Mouse (Mus musculus): ENCODE results near the gene Peg10.
A peak's percentile ranks its signal among the peaks of the same experiment; 100 is the strongest.

Gene Peg10

GRCm38 (mm10) chr6:4746696-4747439 is at the start of gene Peg10, which contains the start of gene Sgce:
Gene Peg10, plus strand, starts transcription at chr6:4747306.
Gene Sgce, minus strand, starts transcription at chr6:4747207.
- DNase-seq, result peak; percentile 73

GRCm38 (mm10) chr6:4701641-4702040 is 45.5 kb upstream of the Peg10 start:
- DNase-seq, result no peak

DNA sequence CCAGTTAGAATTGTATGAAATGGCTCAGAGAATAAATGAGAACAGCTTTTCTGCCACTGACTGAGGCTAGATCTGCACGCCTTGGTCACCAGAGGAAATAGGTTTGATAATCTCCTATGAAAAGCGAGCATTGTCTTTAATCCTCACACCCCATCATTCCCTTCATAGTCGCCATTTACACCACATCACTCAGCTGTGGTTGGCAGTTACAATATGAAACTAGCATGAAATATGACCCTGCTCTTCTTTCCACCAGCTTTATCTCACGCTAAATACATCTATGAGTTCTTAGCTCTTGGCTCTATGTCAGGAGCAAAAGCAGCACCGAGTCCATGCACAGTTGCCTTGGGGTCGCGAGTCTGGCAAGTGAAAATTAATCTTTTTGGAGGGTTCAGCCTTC is 43.2 kb upstream of the Peg10 start:
- no peak for DNase-seq

- no peak for DNase-seq
Measured at GRCm38 (mm10) chr6:4706415-4706814, 40.7 kb upstream of the Peg10 start.

GRCm38 (mm10) chr6:4708971-4709370 is 38.1 kb upstream of the Peg10 start:
- no peak for DNase-seq

- DNase-seq, result no peak
Measured at GRCm38 (mm10) chr6:4716171-4716570, 30.9 kb upstream of the Peg10 start.

GRCm38 (mm10) chr6:4717344-4717743 is 29.8 kb upstream of the Peg10 start:
- no peak for DNase-seq

DNA sequence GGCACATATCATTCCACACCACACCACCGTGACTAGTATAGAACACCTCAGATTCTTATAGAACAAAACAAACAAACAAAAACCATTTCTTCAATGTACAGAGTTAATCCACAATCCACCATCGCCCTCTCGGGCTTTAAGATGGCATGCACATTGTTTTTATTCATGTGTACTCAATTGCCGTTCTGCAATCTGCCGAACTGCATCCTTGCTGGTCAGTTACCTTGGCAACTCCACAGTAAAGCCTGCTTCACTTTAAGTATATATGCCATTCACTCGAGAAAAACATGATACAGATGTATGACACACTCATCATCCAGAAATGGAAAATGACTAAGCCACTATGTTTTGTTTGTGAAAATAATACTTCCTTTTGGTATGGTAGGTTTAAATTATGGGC is 25.0 kb upstream of the Peg10 start:
- DNase-seq, result no peak

- DNase-seq, result no peak
Measured at GRCm38 (mm10) chr6:4722739-4723138, 24.4 kb upstream of the Peg10 start.

GRCm38 (mm10) chr6:4723998-4724757 is 22.9 kb upstream of the Peg10 start:
- no peak for DNase-seq

GRCm38 (mm10) chr6:4728305-4728704 is 18.8 kb upstream of the Peg10 start:
- DNase-seq, result no peak

- no peak for DNase-seq
Measured at GRCm38 (mm10) chr6:4731675-4732074, 15.4 kb upstream of the Peg10 start.

GRCm38 (mm10) chr6:4733208-4733607 is 13.9 kb upstream of the Peg10 start:
- no peak for DNase-seq

- no peak for DNase-seq
Measured at GRCm38 (mm10) chr6:4736372-4736771, 10.7 kb upstream of the Peg10 start.

DNA sequence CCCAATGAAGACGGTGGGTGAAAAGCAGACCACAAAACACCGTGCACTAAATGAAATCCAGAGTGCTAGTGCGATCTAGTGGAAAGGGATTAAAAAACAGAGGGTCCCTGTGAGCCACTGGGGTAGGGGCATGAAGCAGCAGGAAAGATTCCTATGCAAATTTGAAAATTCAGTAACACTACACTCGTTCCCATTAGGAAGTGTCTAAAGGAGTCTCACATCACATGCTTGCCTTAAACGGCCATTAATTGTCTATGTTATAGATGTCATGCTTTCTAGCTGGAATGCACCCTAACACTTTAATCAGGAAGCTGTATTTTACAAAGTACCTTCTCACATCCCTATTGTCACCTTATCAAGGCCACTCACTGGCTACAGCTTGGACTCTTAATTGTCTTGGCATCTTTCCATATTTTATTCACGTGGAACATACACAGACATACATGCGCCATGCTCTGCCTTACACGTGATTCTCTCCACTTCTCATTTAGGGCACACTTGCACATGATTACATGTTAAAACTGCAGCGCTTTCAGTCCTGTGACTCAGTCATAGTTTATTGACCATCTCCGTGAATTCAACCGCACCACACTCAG is 9.0 kb upstream of the Peg10 start:
- no peak for DNase-seq

DNA sequence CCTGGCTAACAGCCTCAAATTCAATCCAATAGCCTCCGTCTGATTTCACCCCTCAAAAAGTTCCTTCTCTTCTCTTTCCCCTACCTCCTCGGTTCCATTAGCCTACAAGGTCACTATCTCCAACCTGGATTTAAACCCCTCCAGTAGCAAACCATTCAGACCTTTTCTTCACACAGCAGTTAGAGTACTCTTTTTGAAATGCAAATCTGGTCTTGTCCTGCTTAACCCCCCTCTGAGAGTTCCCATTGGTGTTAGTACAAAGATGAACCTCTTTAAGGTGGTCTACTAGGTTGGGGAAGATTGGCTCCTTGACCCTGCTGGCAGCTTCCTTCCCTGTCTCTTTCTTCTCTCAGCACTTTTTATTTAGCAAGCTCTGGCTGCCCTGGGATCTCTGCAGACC is 8.4 kb upstream of the Peg10 start:
- DNase-seq, result no peak

GRCm38 (mm10) chr6:4739522-4740355 is 7.4 kb upstream of the Peg10 start:
- no peak for DNase-seq

- no peak for DNase-seq
Measured at GRCm38 (mm10) chr6:4740511-4740910, 6.6 kb upstream of the Peg10 start.

- DNase-seq, result no peak
Measured at GRCm38 (mm10) chr6:4746036-4746695, 940 bp upstream of the Peg10 start.

- DNase-seq, result peak; percentile 51
Measured at GRCm38 (mm10) chr6:4747677-4748505, 785 bp downstream of the Peg10 start.

GRCm38 (mm10) chr6:4748506-4748961 is 1.4 kb downstream of the Peg10 start:
- no peak for DNase-seq

All from liver (tissue).